Mouse (Mus musculus): ENCODE measurements around the gene Mad2l2. TPM values are rescaled to one million over a fixed set of nuclear protein-coding genes. Genes with fewer than 3 reads are reported as not detected.
A peak's percentile ranks its signal among the peaks of the same experiment; 100 is the strongest.
"Not testable (repeated sequence)": the region's sequence is repeated elsewhere in the genome, so short reads cannot be mapped to it uniquely, and the experiment has no call there.

Mad2l2 gene
- total RNA-seq, 1 experiment: 34.0 TPM

DNA sequence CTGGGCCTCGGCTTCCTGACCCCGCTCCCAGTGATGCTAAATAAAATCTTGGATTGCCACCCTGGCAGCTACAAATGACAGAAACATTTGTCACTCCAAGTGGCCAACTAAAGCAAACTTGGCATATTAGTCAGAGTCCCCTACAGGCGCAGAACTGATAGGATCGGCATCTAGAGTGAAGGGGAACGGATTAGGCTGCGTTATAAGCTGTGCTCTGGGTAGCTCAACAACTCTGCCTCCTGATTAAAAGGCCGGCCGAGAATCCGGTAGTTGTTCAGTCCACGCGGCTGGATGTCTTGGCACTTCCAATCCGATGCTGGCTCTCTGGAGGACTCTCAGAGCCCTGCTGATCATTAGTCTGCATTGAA lies 44.3 kb downstream of the Mad2l2 start:
- Histone ChIP-seq H3K4me3 (ENCODE audit: insufficient read depth in 1 of 2, low read depth in 1 of 2, low read length in 2 of 2, poor library complexity in 1 of 2, severe bottlenecking in 1 of 2) (0 out of 4 replicates have a peak overlapping the region, but pooled peaks of 1 of the 2 experiments have one; percentile 16), H3K9ac (ENCODE audit: insufficient read depth, low read depth, low read length, poor library complexity, severe bottlenecking) (no peak overlapping the region), H3K36me3 (ENCODE audit: control insufficient read depth, insufficient read depth, low read length, poor library complexity, severe bottlenecking) (no peaks in the 10 kb centered on the region), H3K4me1 (ENCODE audit: control insufficient read depth in 2 of 2, insufficient read depth in 2 of 2, low read length in 2 of 2, poor library complexity in 1 of 2) (peaks cover 0 to 3% of the 10 kb centered on the region in 2 experiments; a peak in 2 of 4 replicates), H3K27ac (ENCODE audit: insufficient read depth, low read depth, low read length, poor library complexity, severe bottlenecking) (no peak overlapping the region), H3K9me3 (ENCODE audit: control insufficient read depth, insufficient read depth, low read depth, low read length) (no peaks in the 10 kb centered on the region)
- TF ChIP-seq MAFK (IDR thresholded peaks at IDR 0.05; ENCODE audit: insufficient read depth, low read depth, low read length) (no peak), ZNF384 (IDR thresholded peaks at IDR 0.05; ENCODE audit: low read depth, low read length) (no peak), HCFC1 (IDR thresholded peaks at IDR 0.05; ENCODE audit: borderline replicate concordance, insufficient read depth, low read length) (no peak), ZC3H11A (IDR thresholded peaks at IDR 0.05; ENCODE audit: borderline replicate concordance, low read depth, low read length) (no peak), CHD2 (IDR thresholded peaks at IDR 0.05; ENCODE audit: low read depth, low read length) (no peak)
- in situ Hi-C loops (cut with MboI; ENCODE audit: low sequenced_read_pairs in 2 of 2, unreplicated experiment in 2 of 2): loop anchor here in 1 of 2 experiments (10.0 kb wide), 2 partner anchors 210 to 430 kb away; partner anchors contain the start of gene Masp2
- no peak for DNase-seq (ENCODE audit: low read depth, low spot score)

DNA sequence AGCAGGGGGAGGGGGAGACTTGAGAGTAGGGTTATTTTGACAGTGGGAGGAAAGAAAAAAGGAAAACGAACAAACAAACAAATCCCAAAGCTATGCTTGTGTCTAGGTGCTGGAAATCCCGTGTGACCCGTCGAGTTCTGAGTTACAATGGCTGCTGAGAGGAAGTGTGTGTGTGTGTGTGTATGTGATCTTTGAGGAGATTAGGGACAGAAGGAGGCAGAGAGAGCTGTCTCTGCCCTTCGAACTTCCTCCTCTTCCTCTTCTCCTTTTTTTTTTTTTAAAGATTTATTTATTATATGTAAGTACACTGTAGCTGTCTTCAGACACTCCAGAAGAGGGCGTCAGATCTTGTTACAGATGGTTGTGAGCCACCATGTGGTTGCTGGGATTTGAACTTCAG lies 46.4 kb downstream of the Mad2l2 start:
- H3K9me3 ChIP-seq (ENCODE audit: control insufficient read depth, insufficient read depth, low read depth, low read length); H3K36me3 ChIP-seq (ENCODE audit: control insufficient read depth, insufficient read depth, low read length, poor library complexity, severe bottlenecking); H3K27ac ChIP-seq (ENCODE audit: insufficient read depth, low read depth, low read length, poor library complexity, severe bottlenecking); H3K4me1 ChIP-seq (ENCODE audit: control insufficient read depth in 2 of 2, insufficient read depth in 2 of 2, low read length in 2 of 2, poor library complexity in 1 of 2); H3K4me3 ChIP-seq (ENCODE audit: insufficient read depth in 1 of 2, low read depth in 1 of 2, low read length in 2 of 2, poor library complexity in 1 of 2, severe bottlenecking in 1 of 2); DNase-seq (ENCODE audit: low read depth, low spot score); H3K9ac ChIP-seq (ENCODE audit: insufficient read depth, low read depth, low read length, poor library complexity, severe bottlenecking): not testable (repeated sequence)
- in situ Hi-C loops (cut with MboI; ENCODE audit: low sequenced_read_pairs in 2 of 2, unreplicated experiment in 2 of 2): loop anchor here in 1 of 2 experiments (10.0 kb wide), 2 partner anchors 208 to 428 kb away; partner anchors contain the start of gene Masp2

- Histone ChIP-seq H3K27ac (ENCODE audit: insufficient read depth, low read depth, low read length, poor library complexity, severe bottlenecking) (no peak overlapping the region), H3K4me3 (ENCODE audit: insufficient read depth in 1 of 2, low read depth in 1 of 2, low read length in 2 of 2, poor library complexity in 1 of 2, severe bottlenecking in 1 of 2) (no peak overlapping the region), H3K36me3 (ENCODE audit: control insufficient read depth, insufficient read depth, low read length, poor library complexity, severe bottlenecking) (no peaks in the 10 kb centered on the region), H3K9me3 (ENCODE audit: control insufficient read depth, insufficient read depth, low read depth, low read length) (no peaks in the 10 kb centered on the region), H3K4me1 (ENCODE audit: control insufficient read depth in 2 of 2, insufficient read depth in 2 of 2, low read length in 2 of 2, poor library complexity in 1 of 2) (no peaks in the 10 kb centered on the region), H3K9ac (ENCODE audit: insufficient read depth, low read depth, low read length, poor library complexity, severe bottlenecking) (no peak overlapping the region)
- in situ Hi-C loops (cut with MboI; ENCODE audit: low sequenced_read_pairs in 2 of 2, unreplicated experiment in 2 of 2): loop anchor here in 1 of 2 experiments (10.0 kb wide), 2 partner anchors 207 to 427 kb away; partner anchors contain the start of gene Masp2
- TF ChIP-seq ZNF384 (IDR thresholded peaks at IDR 0.05; ENCODE audit: low read depth, low read length) (no peak), MAFK (IDR thresholded peaks at IDR 0.05; ENCODE audit: insufficient read depth, low read depth, low read length) (no peak), HCFC1 (IDR thresholded peaks at IDR 0.05; ENCODE audit: borderline replicate concordance, insufficient read depth, low read length) (no peak), ZC3H11A (IDR thresholded peaks at IDR 0.05; ENCODE audit: borderline replicate concordance, low read depth, low read length) (no peak), CHD2 (IDR thresholded peaks at IDR 0.05; ENCODE audit: low read depth, low read length) (no peak)
- DNase-seq (ENCODE audit: low read depth, low spot score): no peak
Observed at GRCm38 (mm10) chr4:148177716-148178115, 47.5 kb downstream of the Mad2l2 start.

- no peak for TF ChIP-seq MAFK (IDR thresholded peaks at IDR 0.05; ENCODE audit: insufficient read depth, low read depth, low read length)
- no peak for TF ChIP-seq ZC3H11A (IDR thresholded peaks at IDR 0.05; ENCODE audit: borderline replicate concordance, low read depth, low read length)
- TF ChIP-seq CHD2 (IDR thresholded peaks at IDR 0.05; ENCODE audit: low read depth, low read length): no peak
- TF ChIP-seq ZNF384 (IDR thresholded peaks at IDR 0.05; ENCODE audit: low read depth, low read length): no peak
- TF ChIP-seq HCFC1 (IDR thresholded peaks at IDR 0.05; ENCODE audit: borderline replicate concordance, insufficient read depth, low read length): no peak
- Histone ChIP-seq H3K9ac (ENCODE audit: insufficient read depth, low read depth, low read length, poor library complexity, severe bottlenecking) (no peak overlapping the region), H3K4me1 (ENCODE audit: control insufficient read depth in 2 of 2, insufficient read depth in 2 of 2, low read length in 2 of 2, poor library complexity in 1 of 2) (peaks cover 0 to 3% of the 10 kb centered on the region in 2 experiments; a peak in 1 of 4 replicates), H3K9me3 (ENCODE audit: control insufficient read depth, insufficient read depth, low read depth, low read length) (no peaks in the 10 kb centered on the region), H3K4me3 (ENCODE audit: insufficient read depth in 1 of 2, low read depth in 1 of 2, low read length in 2 of 2, poor library complexity in 1 of 2, severe bottlenecking in 1 of 2) (no peak overlapping the region), H3K27ac (ENCODE audit: insufficient read depth, low read depth, low read length, poor library complexity, severe bottlenecking) (no peak overlapping the region), H3K36me3 (ENCODE audit: control insufficient read depth, insufficient read depth, low read length, poor library complexity, severe bottlenecking) (no peaks in the 10 kb centered on the region)
- DNase-seq (ENCODE audit: low read depth, low spot score): no peak
- in situ Hi-C loops (cut with MboI; ENCODE audit: low sequenced_read_pairs in 2 of 2, unreplicated experiment in 2 of 2): no loop called here
Observed at GRCm38 (mm10) chr4:148181483-148181882, 51.3 kb downstream of the Mad2l2 start.

DNA sequence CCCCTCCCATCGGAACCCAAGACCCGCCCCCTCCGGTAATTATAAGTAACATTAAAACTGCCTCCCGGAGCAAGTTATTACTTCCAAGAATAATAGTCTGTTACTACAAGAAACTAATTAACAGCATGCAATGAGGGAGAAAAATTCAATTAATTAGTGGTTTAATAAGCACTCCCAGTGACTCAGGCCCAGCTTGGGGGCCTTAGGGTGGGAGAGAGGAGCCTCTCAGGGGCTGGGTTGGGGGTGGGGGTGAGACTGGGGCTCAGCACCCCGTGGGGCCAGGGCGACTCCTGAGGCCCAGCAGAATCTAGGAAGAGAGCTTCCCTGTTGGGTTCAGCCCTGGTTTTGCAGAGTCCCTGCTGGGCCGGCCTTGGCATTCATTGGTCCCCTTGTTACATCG lies 52.2 kb downstream of the Mad2l2 start:
- no peak for TF ChIP-seq MAFK (IDR thresholded peaks at IDR 0.05; ENCODE audit: insufficient read depth, low read depth, low read length)
- TF ChIP-seq HCFC1 (IDR thresholded peaks at IDR 0.05; ENCODE audit: borderline replicate concordance, insufficient read depth, low read length): no peak
- no peak for TF ChIP-seq CHD2 (IDR thresholded peaks at IDR 0.05; ENCODE audit: low read depth, low read length)
- TF ChIP-seq ZNF384 (IDR thresholded peaks at IDR 0.05; ENCODE audit: low read depth, low read length): no peak
- no peak for TF ChIP-seq ZC3H11A (IDR thresholded peaks at IDR 0.05; ENCODE audit: borderline replicate concordance, low read depth, low read length)
- H3K9ac ChIP-seq (ENCODE audit: insufficient read depth, low read depth, low read length, poor library complexity, severe bottlenecking): no peak overlapping the region
- no peak for DNase-seq (ENCODE audit: low read depth, low spot score)
- no peak overlapping the region for H3K27ac ChIP-seq (ENCODE audit: insufficient read depth, low read depth, low read length, poor library complexity, severe bottlenecking)
- no peak overlapping the region for H3K4me3 ChIP-seq (ENCODE audit: insufficient read depth in 1 of 2, low read depth in 1 of 2, low read length in 2 of 2, poor library complexity in 1 of 2, severe bottlenecking in 1 of 2)
- H3K36me3 ChIP-seq (ENCODE audit: control insufficient read depth, insufficient read depth, low read length, poor library complexity, severe bottlenecking): no peaks in the 10 kb centered on the region
- H3K4me1 ChIP-seq (ENCODE audit: control insufficient read depth in 2 of 2, insufficient read depth in 2 of 2, low read length in 2 of 2, poor library complexity in 1 of 2): peaks cover 0 to 3% of the 10 kb centered on the region in 2 experiments; a peak in 1 of 4 replicates
- no peaks in the 10 kb centered on the region for H3K9me3 ChIP-seq (ENCODE audit: control insufficient read depth, insufficient read depth, low read depth, low read length)
- in situ Hi-C loops (cut with MboI; ENCODE audit: low sequenced_read_pairs in 2 of 2, unreplicated experiment in 2 of 2): no loop called here
